Mouse (Mus musculus) embryo, embryonic 10.5 days (tissue): Measurements from ENCODE around the gene Hectd3.

Experiments used
- DNase-seq: peaks from one replicate; pipeline ENCODE4 v3.0.0-alpha.2; 2015; ENCODE audit warnings: low spot score

Gene Hectd3

GRCm38 (mm10) chr4:116995131-116995797, at the start of gene Hectd3:
TSS of gene Hectd3 (plus strand) at chr4:116995317.
- peak; percentile 89 for DNase-seq

- DNase-seq = peak; percentile 55
These were observed 43.5 kb upstream of the Hectd3 start for GRCm38 (mm10) chr4:116951642-116952041.

- no peak for DNase-seq
These were observed 40.2 kb upstream of the Hectd3 start for GRCm38 (mm10) chr4:116954951-116955350.

- no peak for DNase-seq
These were observed 18.6 kb upstream of the Hectd3 start for GRCm38 (mm10) chr4:116976503-116976902.

GRCm38 (mm10) chr4:116985681-116986080, 9.4 kb upstream of the Hectd3 start:
- no peak for DNase-seq

GRCm38 (mm10) chr4:116986400-116987121, 8.6 kb upstream of the Hectd3 start:
- DNase-seq = peak; percentile 78

- DNase-seq = no peak
These were observed 8.0 kb upstream of the Hectd3 start for GRCm38 (mm10) chr4:116987122-116987456.

- no peak for DNase-seq
These were observed 5.4 kb upstream of the Hectd3 start for GRCm38 (mm10) chr4:116989731-116990130.

- DNase-seq = peak; percentile 90
These were observed 3.8 kb upstream of the Hectd3 start for GRCm38 (mm10) chr4:116991366-116991765.

- DNase-seq = peak; percentile 98
These were observed 1.2 kb upstream of the Hectd3 start, which contains the start of gene Urod for GRCm38 (mm10) chr4:116993672-116994621. TSS of gene Urod (minus strand) at chr4:116994413.

GRCm38 (mm10) chr4:116995798-116996135, 650 bp downstream of the Hectd3 start:
- DNase-seq = peak; percentile 64

GRCm38 (mm10) chr4:116999513-117000154, 4.5 kb downstream of the Hectd3 start:
- DNase-seq = no peak

GRCm38 (mm10) chr4:117001957-117002356, 6.8 kb downstream of the Hectd3 start:
- DNase-seq = no peak

GRCm38 (mm10) chr4:117002543-117003521, 7.7 kb downstream of the Hectd3 start:
- peak; percentile 91 for DNase-seq

- DNase-seq = no peak
These were observed 9.5 kb downstream of the Hectd3 start for GRCm38 (mm10) chr4:117004649-117005048.

- DNase-seq = no peak
These were observed 10.7 kb downstream of the Hectd3 start for GRCm38 (mm10) chr4:117005611-117006400.

GRCm38 (mm10) chr4:117007058-117007457, 11.9 kb downstream of the Hectd3 start:
- DNase-seq = no peak

- DNase-seq = no peak
These were observed 15.1 kb downstream of the Hectd3 start for GRCm38 (mm10) chr4:117010231-117010630.

- DNase-seq = no peak
These were observed 18.5 kb downstream of the Hectd3 start for GRCm38 (mm10) chr4:117013596-117013995.

GRCm38 (mm10) chr4:117014901-117015415, 19.8 kb downstream of the Hectd3 start:
- DNase-seq = no peak
